Mouse (Mus musculus) NIH3T3 (cell line): ENCODE data around the gene Sult2b1.

ENCODE experiments used
- DNase-seq: peaks from one replicate; pipeline ENCODE4 v3.0.0-alpha.2; 2012; ENCODE audit warnings: low read depth

The Sult2b1 gene

DNA sequence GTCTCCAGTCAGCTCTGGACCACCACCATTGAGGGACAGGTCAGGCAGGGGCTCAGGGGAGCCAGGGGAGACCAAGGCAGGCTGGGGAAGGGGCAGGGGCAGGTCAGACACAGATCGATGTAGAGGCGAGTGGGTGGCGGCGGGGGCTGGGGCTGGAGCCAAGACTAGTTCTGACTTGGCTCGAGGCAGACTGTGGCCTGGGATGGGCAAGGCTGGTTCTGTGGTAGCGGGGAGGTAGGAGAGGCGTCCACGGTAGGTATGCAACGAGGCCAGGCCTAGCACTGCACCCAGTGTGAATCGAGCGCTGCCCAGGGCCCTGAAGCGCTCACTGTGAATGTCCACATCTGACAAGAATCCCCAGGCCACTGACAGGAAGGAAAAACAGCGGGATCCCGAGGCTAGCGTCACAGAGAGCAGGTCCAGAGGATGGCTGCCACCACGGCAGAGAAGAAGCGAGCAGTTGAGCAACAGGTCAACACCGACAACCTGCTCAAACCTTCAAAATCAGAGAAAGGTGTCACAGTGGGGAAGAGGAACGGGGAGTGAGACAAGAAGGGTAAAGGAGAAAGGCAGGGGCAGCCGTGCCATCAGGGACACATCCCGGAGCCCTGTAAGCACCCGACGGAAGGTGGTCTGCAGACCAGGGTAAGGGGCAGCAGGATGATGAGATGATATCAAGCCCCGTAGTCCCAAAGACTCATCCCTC is 73.0 kb downstream of the Sult2b1 start:
- no peak for DNase-seq

DNA sequence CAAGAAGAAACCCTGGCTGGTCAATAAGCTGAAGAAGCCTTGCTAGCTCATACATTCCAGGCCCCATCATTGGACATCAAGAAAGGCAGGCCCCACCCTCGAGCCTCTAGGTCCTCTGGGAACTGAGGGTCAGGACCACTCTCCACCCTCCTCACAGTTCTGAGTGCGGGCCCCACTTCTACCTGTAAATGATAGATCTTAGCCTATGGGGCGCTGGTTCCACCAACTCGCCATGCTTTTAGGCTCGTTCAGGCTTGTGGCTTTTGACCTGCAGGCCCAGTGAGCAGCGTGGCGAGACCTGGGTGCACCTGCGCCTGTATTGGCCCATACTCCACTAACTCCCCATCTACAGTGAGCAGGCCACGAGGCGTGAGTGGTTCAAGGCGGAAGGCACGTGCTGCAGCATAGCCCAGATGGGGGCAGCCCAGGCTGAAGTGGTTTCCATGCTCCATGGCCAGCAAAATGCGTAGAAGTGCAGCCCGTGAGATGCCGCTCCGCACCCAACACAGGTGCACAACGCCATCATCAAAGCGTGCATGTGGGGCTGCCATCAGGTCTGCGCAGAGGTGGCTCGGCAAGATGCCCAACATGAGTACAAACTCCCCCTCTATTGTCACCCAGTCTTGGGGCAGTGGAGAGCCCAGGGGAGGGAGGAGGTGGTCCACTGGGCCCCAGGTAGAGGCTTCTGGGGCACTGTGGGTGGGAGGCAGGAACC is 73.8 kb downstream of the Sult2b1 start:
- DNase-seq, result no peak

DNA sequence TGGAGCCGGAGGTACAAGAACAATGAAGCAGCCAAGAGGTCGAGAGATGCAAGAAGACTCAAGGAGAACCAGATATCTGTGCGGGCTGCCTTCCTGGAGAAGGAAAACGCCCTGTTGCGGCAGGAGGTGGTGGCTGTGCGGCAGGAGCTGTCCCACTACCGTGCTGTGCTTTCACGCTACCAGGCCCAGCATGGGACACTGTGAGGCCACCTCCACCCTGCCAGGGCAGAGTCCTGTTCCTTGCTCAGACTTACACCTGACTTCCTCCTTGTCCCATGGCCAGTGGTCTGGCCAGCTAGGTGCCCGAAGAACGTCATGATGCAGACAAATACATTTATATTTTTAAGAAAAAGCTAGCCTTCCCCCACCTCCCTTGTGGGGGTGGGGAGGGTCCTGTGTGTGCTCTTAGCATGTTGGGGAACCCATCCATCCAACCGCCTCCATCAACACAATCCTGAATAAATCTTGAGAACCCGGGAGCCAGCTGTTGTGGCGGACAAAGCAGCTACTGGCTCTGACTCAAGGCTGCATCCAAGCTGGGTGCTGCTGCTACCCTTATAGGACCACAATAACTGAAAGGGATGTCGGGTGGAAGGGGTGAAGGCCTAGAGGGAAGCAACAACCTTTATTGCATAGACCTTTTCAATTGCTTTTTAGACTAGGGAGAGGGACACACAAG is 74.7 kb downstream of the Sult2b1 start:
- no peak for DNase-seq

DNA sequence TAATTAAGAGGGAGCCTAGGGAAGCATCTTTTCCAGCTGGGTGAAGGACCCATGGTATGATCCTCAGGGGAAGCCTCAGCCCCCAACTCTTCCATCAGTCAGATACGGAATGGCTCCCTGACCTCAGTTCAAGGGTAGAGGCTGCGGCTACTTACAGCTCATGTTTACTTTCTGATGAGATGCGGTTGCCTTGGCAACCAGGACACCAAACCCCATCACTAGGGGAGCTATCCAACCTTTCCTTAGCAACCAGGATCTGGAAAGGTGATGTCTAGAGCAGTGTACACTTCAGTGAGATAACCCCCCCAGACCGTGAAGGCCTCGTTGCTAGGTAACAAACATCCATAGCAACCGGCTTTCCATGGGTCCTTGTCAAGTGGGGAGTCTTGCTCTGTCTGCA is 75.4 kb downstream of the Sult2b1 start:
- no peak for DNase-seq

DNA sequence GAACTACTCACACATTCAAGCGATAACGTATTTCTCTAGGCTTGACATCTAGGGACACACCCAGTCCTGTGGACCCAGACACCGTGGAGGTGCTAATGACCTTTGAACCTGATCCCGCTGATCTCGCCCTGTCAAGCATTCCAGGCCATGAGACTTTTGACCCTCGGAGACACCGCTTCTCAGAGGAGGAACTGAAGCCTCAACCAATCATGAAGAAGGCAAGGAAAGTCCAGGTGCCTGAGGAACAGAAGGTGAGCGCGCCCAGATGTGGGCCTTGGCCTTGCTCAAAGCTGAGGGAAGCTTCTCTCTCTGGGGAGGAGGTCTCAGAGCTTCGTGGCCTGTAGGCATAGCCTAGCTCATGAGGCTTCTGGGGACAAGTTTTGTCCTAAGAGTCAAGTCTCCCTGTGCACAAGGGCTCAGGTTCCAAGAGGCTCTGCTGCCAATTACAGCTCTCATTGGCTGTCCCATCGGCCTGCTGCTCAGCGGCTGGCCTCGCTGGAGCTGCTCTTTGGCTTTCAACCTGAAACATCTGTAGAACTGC is 76.2 kb downstream of the Sult2b1 start:
- no peak for DNase-seq

DNA sequence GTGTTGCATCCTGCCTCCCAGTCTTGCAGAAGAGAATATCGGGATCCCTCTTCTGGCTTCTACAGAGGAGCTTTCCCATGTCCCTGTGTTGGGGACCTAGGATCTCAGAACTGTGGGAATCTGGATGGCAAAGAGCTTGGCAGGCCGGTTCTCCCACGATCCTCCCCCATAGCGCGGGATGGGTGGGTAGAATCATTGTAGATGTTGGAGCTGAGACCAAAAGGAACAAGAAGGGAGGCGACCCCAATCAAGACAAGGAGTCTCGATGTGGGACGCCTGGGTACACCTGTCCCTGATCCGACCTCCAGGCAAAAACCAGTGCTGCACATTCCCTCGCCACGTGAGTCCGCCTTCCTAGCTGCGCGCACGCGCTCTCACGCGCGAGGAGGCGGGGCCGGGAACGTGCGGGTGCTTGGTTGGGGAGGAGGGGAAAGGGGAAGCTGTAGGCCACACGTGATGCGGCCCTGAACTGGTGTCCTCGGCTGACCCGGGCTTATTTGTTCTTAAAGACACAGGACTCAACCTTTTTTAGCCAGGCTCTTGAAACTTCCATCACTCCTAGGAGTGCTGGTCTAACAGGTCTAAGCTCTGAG is 77.0 kb downstream of the Sult2b1 start:
- peak; percentile 92 for DNase-seq

DNA sequence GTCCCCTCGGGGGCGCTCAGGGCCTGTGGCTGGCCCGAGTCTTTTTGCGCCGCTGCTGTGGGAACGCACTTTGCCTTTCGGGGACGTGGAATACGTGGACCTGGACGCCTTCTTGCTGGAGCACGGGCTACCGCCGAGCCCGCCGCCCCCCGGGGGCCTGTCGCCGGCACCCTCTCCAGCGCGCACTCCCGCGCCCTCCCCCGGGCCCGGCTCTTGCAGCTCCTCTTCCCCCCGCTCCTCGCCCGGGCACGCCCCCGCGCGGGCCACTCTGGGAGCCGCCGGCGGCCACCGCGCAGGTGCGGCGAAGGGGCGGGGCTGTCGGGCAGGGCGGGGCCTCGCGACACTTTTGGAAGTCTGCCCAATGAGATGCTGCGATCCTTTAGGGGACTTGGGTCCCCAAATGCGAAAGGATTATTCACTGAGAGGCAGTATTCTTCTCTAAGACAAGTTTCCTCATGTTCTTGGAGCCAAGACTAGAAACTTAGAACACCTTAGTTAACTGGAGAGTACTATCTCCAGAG is 77.7 kb downstream of the Sult2b1 start:
- DNase-seq, result peak; percentile 85

DNA sequence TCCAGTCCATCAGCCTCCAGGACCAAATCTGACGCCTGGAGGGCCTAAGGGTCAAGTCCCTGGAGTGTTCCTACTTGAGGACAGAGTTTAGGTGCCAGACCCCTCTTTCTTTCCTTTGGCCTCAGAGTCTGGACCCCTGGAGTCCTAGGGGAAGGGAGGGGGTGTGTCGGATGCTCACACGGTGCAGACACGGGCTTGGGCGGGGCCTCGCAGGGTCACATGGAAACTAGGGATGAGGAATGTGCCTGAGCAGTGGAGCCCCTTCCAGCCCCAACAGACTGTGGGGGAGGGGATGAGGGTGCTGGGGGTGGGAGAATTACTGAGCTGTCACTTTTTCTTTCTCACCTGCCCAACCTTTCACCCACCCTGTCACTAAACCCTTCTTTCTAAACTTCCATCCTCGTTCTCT is 78.6 kb downstream of the Sult2b1 start:
- DNase-seq, result peak; percentile 80

DNA sequence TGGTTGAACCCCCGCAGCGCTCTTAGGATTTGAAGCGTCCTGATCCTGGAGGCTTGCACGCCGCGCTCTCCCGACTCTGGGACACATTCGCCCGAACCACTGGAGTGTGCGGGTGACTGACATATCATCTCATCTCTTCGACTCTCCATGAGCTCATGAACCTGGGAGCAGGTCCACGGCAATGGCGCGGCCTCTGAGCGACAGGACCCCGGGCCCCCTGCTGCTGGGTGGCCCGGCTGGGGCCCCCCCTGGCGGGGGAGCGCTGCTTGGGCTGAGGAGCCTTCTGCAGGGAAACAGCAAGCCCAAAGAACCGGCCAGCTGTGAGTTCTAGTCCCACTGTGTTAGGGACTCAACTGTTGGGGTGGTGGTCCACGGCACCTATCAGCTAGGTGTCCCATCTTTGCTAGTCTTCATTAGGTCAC is 79.0 kb downstream of the Sult2b1 start:
- no peak for DNase-seq

DNA sequence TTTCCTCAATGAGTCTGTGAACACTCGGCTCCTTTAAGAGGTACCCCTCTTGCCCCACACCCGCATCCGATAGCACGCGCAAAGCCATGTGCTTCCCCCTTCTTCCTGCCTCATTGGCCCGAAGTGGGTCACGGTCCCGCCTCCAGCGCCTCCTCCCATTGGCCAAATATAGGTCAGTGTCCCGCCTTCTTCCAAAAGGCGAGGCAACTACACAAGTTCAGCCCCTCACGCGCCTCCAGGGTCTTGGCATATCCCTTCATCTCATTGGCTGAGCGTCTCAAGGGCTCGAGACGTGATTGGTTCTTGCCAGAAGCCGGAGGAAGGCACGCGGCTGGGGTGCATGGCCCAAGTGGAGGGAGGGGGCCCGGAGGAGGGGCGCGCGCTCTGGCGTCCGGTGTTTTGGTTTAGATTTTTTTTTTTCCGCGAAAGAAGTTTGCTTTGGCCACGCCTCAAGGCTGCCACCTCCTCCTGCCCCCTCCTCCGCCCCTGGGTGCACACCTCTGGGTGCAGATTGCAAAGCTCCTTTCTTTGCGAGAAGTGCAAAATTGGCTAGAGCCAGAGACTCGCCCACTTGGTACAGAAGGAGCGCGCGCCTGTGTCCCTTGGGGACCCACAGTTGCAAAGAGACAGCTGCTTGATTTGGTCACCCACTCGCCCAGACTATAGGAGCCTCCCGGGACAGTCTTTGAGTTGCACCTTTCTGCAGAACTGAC is 79.6 kb downstream of the Sult2b1 start, which contains the start of gene Dbp:
Dbp (plus strand) TSS at position 359 of the 713 bp plus-strand sequence.
- DNase-seq, result peak; percentile 99

DNA sequence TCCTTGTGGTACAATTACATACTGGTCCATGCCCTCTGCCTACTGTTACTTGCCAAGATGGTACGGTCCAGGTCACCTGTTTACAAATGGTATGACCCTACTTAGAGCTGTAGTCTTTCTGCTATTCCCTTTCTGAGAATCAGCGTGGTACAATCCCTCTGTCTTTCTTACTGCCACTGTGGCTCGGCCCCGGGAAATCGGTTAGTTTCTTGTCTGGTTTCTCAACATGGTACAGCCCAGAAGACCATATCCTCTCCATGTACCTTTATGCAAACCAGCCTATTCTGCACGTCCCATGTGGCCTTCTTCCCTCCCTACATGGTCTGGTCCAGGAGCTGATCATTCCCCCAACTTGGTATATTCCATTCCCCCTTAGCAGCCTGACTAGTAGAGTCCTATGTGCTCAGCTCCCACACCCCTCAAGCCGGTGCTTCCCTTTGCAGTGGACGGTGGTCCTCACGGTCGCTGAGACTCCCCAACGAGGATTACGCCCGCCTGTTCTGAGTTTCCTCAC is 80.4 kb downstream of the Sult2b1 start:
- DNase-seq, result peak; percentile 74

DNA sequence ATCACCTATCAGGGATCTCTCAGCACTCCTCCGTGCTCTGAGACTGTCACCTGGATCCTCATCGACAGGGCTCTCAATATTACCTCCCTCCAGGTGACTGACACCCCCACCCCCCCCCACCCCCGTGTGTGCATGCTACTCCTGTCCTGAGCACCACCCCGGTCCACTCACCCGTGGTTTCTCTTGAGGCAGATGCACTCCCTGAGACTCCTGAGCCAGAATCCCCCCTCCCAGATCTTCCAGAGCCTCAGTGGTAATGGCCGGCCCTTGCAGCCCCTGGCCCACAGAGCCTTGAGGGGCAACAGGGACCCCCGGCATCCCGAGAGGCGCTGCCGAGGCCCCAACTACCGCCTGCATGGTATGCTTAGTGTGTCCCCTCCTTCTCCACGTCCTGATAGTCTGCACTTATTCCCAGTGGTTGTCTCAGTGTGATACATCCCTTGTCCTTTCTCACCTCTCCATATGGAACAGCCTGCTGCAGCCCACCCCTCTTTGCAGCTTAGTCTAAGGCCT is 80.9 kb downstream of the Sult2b1 start:
- DNase-seq, result no peak

DNA sequence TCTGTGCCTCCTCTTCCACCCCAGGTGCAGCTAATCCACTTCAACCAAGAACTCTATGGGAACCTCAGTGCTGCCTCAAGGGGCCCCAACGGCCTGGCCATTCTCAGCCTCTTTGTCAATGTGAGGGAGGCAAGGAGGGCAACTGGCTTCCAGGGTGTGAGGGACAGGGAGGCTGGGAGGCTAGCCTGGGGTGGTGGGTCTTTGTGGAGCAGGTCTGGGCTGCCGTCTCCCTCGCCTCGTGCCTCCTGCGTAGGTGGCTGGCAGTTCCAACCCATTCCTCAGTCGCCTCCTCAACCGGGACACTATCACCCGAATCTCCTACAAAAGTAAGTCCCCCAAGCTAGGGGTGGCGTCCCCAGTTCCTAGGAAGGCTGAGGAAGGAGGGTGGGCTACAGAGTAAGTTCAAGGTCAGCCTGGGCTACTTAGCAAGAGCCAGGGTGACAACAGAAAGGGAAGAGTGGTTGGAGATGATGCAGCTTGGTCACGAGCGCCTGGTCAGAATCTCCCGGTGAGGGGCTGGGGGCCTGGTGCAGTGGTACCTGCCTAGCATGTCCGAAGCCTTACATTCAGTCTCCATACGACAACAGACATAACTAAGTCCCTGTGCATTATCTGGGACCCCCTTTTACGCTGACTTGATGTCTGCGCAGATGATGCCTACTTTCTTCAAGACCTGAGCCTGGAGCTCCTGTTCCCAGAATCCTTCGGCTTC is 81.5 kb downstream of the Sult2b1 start:
- DNase-seq, result no peak

DNA sequence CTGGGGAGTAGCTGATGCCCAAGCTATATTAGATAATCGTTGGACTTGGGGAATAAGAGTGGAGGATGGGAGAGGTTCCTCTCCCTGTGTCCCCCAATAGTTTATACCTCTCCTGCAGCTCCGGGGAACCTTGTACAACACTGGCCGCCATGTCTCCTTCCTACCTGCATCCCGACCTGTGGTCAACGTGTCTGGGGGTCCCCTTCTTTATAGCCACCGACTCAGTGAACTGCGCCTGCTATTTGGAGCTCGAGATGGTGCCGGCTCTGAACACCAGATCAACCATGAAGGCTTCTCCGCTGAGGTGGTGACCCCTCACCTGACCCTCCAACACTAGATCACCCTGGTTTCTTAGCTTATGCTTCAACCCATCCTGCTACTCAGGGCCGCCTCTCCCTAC is 82.2 kb downstream of the Sult2b1 start:
- no peak for DNase-seq

DNA sequence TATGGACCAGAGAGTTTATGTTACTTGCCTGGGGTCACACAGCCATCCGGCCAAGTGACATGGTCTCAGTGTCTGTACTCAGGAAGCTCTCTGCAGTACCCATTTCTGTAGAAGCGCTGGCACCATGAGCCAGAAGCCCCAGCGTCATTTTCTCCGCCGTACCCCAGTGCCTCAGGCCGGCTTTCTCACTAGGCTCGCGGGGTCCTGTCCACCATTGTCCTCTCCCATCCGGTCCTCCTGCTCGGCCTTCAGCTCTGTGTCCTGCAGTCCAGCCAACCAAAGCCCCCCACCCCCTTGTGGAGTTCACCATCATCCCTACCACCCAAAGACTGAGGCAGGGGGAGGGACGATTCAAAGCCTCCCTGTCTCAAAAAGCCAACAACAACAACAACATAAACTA is 82.9 kb downstream of the Sult2b1 start:
- no peak for DNase-seq

DNA sequence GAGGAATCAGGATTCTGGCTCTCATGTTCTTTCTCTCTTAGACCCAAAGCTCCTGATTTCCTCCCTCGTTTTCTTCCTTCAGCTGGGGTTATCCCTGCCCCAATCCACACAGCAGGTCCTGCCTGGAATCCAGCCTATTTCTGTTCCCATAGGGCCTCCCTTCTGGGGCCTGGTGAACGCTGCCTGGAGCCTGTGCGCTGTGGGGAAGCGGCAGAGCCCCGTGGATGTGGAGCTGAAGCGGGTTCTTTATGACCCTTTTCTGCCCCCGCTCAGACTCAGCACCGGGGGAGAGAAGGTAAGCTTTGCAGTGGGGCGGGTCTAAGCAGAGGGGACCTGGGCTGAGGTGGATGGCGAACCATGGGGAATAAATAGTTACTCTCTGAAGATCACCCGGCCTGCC is 83.4 kb downstream of the Sult2b1 start:
- no peak for DNase-seq

DNA sequence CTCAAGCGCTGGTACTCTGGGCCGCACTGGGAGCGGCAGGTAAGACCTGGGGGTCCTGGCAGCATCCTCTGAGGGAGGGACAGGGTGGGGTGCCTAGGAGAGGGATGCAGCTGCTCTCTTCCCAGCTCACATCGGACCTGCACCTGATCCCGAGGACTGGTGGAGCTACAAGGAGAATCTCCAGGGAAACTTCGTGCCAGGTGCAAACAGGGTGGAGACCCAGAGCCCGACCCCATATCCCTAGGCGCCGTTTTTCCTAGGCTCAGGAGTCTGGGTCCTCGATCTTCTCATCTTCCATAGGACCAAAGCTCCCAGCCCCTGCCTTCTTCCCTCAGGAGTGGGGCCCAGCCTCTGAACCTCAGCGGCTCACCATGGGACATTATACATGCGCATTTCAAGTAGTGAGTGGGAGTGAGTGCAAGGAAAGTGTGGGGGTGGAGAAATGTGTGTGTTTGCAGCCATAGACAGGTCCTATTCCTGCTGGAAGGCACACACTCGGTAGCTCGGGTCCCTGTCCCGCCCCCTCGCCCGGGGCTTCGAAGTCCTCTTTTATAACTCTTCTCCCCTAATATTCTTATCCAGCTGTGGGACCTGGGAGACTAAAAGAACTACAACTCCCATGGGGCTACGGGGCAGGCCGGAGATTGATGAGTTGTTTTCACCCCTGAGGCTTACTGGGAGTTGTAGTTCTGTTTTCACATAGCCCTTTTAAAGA is 84.0 kb downstream of the Sult2b1 start:
- peak; percentile 92 for DNase-seq

DNA sequence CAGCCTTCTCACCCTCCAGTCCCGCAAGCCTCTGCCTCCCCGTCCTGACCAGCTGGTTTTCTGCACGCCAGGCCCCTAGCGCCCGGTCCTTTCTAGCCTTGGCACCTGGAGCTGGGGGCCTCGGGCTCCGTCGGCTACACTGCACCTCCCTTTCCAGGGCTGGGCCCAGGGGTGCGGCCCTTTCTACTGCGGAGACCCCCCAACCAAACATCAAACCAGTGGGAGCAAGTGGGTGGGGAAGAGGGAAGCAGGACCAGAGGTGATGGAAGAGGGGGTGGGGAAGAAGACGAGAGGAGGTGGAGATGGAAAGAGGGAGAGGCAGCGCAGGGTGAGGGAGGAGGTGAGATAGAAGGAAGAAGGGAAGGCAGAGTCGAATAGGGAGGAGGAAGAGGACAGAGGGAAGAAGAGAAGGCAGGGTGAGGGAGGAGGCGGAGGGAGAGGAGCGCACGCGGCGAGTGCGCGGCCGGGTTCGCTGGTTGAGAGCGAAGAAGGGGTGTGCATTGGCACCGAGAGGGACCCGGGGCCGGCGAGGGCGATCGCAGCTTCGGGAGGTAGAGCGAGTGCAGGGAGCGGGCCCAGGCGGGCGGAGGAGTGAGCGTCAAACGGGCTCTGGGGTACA is 84.8 kb downstream of the Sult2b1 start, which contains the start of gene Car11:
Car11 (plus strand) TSS at position 321 of the 619 bp plus-strand sequence.
- DNase-seq, result no peak

DNA sequence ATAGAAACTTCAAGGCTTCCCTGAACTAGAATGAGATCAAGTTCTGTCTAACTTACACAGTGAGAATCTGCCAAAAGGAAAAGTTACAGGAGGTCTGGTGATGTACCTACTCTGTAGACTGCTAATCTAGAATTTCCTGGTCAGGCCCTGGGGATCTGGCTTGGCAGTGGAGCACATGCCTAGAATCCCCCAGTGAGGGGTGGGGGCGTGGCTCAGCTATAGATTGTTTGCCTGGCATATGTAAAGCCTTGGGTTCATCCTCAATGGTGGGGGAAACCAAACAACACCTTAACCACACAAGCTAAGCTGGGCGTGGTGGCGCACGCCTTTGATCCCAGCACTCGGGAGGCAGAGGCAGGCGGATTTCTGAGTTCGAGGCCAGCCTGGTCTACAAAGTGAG is 86.6 kb downstream of the Sult2b1 start:
- DNase-seq, result no peak
